Mouse (Mus musculus): ENCODE data around the gene Ddx6. TPM values are rescaled to one million over a fixed set of nuclear protein-coding genes. Genes with fewer than 3 reads are reported as not detected.

Ddx6 gene
- polyA plus RNA-seq, 1 experiment: 29.9 TPM

- Histone ChIP-seq H3K79me3 (ENCODE audit: low read depth) (no peaks in the 10 kb centered on the region), H3K4me3 (ENCODE audit: insufficient read depth, poor library complexity, severe bottlenecking) (no peak overlapping the region), H3K27me3 (ENCODE audit: control insufficient read depth, insufficient read depth, insufficient read length) (no peaks in the 10 kb centered on the region), H3K36me3 (ENCODE audit: control insufficient read depth, insufficient read depth) (no peaks in the 10 kb centered on the region), H3K79me2 (ENCODE audit: control insufficient read depth, insufficient read depth) (no peaks in the 10 kb centered on the region), H3ac (ENCODE audit: control insufficient read depth, insufficient read length, low read depth) (no peak overlapping the region)
- no peak for TF ChIP-seq MAX (IDR thresholded peaks at IDR 0.05)
- TF ChIP-seq MYOG (IDR thresholded peaks at IDR 0.05; ENCODE audit: control insufficient read depth, extremely low read depth, insufficient read length): no peak
- no peak for TF ChIP-seq CEBPB (IDR thresholded peaks at IDR 0.05; ENCODE audit: low read depth)
- TF ChIP-seq USF1 (IDR thresholded peaks at IDR 0.05; ENCODE audit: low read depth): no peak
- no peak for TF ChIP-seq MYOD1 (IDR thresholded peaks at IDR 0.05; ENCODE audit: control insufficient read depth, insufficient read length, low read depth)
Observed at GRCm38 (mm10) chr9:44580085-44580484, 24.6 kb upstream of the Ddx6 start.

GRCm38 (mm10) chr9:44581423-44581822 lies 23.3 kb upstream of the Ddx6 start:
- Histone ChIP-seq H3K79me2 (ENCODE audit: control insufficient read depth, insufficient read depth) (no peaks in the 10 kb centered on the region), H3K27me3 (ENCODE audit: control insufficient read depth, insufficient read depth, insufficient read length) (no peaks in the 10 kb centered on the region), H3K4me3 (ENCODE audit: insufficient read depth, poor library complexity, severe bottlenecking) (no peak overlapping the region), H3K79me3 (ENCODE audit: low read depth) (no peaks in the 10 kb centered on the region), H3ac (ENCODE audit: control insufficient read depth, insufficient read length, low read depth) (no peak overlapping the region), H3K36me3 (ENCODE audit: control insufficient read depth, insufficient read depth) (no peaks in the 10 kb centered on the region)
- TF ChIP-seq USF1 (IDR thresholded peaks at IDR 0.05; ENCODE audit: low read depth): no peak
- no peak for TF ChIP-seq FOSL1 (IDR thresholded peaks at IDR 0.05; ENCODE audit: insufficient read depth, low read length, poor library complexity, severe bottlenecking)

- no peaks in the 10 kb centered on the region for H3K79me3 ChIP-seq (ENCODE audit: low read depth)
- H3K27me3 ChIP-seq (ENCODE audit: control insufficient read depth, insufficient read depth, insufficient read length): no peaks in the 10 kb centered on the region
- TF ChIP-seq MYOD1 (IDR thresholded peaks at IDR 0.05; ENCODE audit: control insufficient read depth, insufficient read length, low read depth): no peak
- no peaks in the 10 kb centered on the region for H3K36me3 ChIP-seq (ENCODE audit: control insufficient read depth, insufficient read depth)
- H3K4me3 ChIP-seq (ENCODE audit: insufficient read depth, poor library complexity, severe bottlenecking): no peak overlapping the region
- no peaks in the 10 kb centered on the region for H3K79me2 ChIP-seq (ENCODE audit: control insufficient read depth, insufficient read depth)
- H3ac ChIP-seq (ENCODE audit: control insufficient read depth, insufficient read length, low read depth): no peak overlapping the region
Observed at GRCm38 (mm10) chr9:44582390-44582789, 22.3 kb upstream of the Ddx6 start.

- Histone ChIP-seq H3K27me3 (ENCODE audit: control insufficient read depth, insufficient read depth, insufficient read length) (no peaks in the 10 kb centered on the region), H3K36me3 (ENCODE audit: control insufficient read depth, insufficient read depth) (no peaks in the 10 kb centered on the region), H3K4me3 (ENCODE audit: insufficient read depth, poor library complexity, severe bottlenecking) (no peak overlapping the region), H3K79me2 (ENCODE audit: control insufficient read depth, insufficient read depth) (no peaks in the 10 kb centered on the region), H3K79me3 (ENCODE audit: low read depth) (no peaks in the 10 kb centered on the region), H3ac (ENCODE audit: control insufficient read depth, insufficient read length, low read depth) (no peak overlapping the region)
- no peak for TF ChIP-seq MYOD1 (IDR thresholded peaks at IDR 0.05; ENCODE audit: control insufficient read depth, insufficient read length, low read depth)
- TF ChIP-seq MAX (IDR thresholded peaks at IDR 0.05): no peak
- no peak for TF ChIP-seq USF1 (IDR thresholded peaks at IDR 0.05; ENCODE audit: low read depth)
- no peak for TF ChIP-seq FOSL1 (IDR thresholded peaks at IDR 0.05; ENCODE audit: insufficient read depth, low read length, poor library complexity, severe bottlenecking)
- no peak for TF ChIP-seq CEBPB (IDR thresholded peaks at IDR 0.05; ENCODE audit: low read depth)
- TF ChIP-seq MYOG (IDR thresholded peaks at IDR 0.05; ENCODE audit: control insufficient read depth, extremely low read depth, insufficient read length): no peak
Observed at GRCm38 (mm10) chr9:44586640-44587261, 17.9 kb upstream of the Ddx6 start.

GRCm38 (mm10) chr9:44587262-44588160 lies 17.2 kb upstream of the Ddx6 start:
- no peaks in the 10 kb centered on the region for H3K27me3 ChIP-seq (ENCODE audit: control insufficient read depth, insufficient read depth, insufficient read length)
- no peaks in the 10 kb centered on the region for H3K79me2 ChIP-seq (ENCODE audit: control insufficient read depth, insufficient read depth)
- H3K4me3 ChIP-seq (ENCODE audit: insufficient read depth, poor library complexity, severe bottlenecking): no peak overlapping the region
- H3K79me3 ChIP-seq (ENCODE audit: low read depth): no peaks in the 10 kb centered on the region
- TF ChIP-seq MYOD1 (IDR thresholded peaks at IDR 0.05; ENCODE audit: control insufficient read depth, insufficient read length, low read depth) (no peak), USF1 (IDR thresholded peaks at IDR 0.05; ENCODE audit: low read depth) (no peak), FOSL1 (IDR thresholded peaks at IDR 0.05; ENCODE audit: insufficient read depth, low read length, poor library complexity, severe bottlenecking) (no peak), MYOG (IDR thresholded peaks at IDR 0.05; ENCODE audit: control insufficient read depth, extremely low read depth, insufficient read length) (no peak), CTCF (IDR thresholded peaks at IDR 0.05; ENCODE audit: control insufficient read depth, insufficient read depth, insufficient read length) (no peak), MAX (IDR thresholded peaks at IDR 0.05) (no peak), CEBPB (IDR thresholded peaks at IDR 0.05; ENCODE audit: low read depth) (no peak)
- no peaks in the 10 kb centered on the region for H3K36me3 ChIP-seq (ENCODE audit: control insufficient read depth, insufficient read depth)
- H3ac ChIP-seq (ENCODE audit: control insufficient read depth, insufficient read length, low read depth): no peak overlapping the region

- H3K4me3 ChIP-seq (ENCODE audit: insufficient read depth, poor library complexity, severe bottlenecking): no peak overlapping the region
- no peaks in the 10 kb centered on the region for H3K79me2 ChIP-seq (ENCODE audit: control insufficient read depth, insufficient read depth)
- no peak overlapping the region for H3ac ChIP-seq (ENCODE audit: control insufficient read depth, insufficient read length, low read depth)
- no peaks in the 10 kb centered on the region for H3K36me3 ChIP-seq (ENCODE audit: control insufficient read depth, insufficient read depth)
- H3K79me3 ChIP-seq (ENCODE audit: low read depth): no peaks in the 10 kb centered on the region
- no peak for TF ChIP-seq USF1 (IDR thresholded peaks at IDR 0.05; ENCODE audit: low read depth)
- TF ChIP-seq CEBPB (IDR thresholded peaks at IDR 0.05; ENCODE audit: low read depth): no peak
- TF ChIP-seq FOSL1 (IDR thresholded peaks at IDR 0.05; ENCODE audit: insufficient read depth, low read length, poor library complexity, severe bottlenecking): no peak
- no peak for TF ChIP-seq CTCF (IDR thresholded peaks at IDR 0.05; ENCODE audit: control insufficient read depth, insufficient read depth, insufficient read length)
- TF ChIP-seq MYOG (IDR thresholded peaks at IDR 0.05; ENCODE audit: control insufficient read depth, extremely low read depth, insufficient read length): no peak
- no peak for TF ChIP-seq MYOD1 (IDR thresholded peaks at IDR 0.05; ENCODE audit: control insufficient read depth, insufficient read length, low read depth)
- TF ChIP-seq MAX (IDR thresholded peaks at IDR 0.05): no peak
- H3K27me3 ChIP-seq (ENCODE audit: control insufficient read depth, insufficient read depth, insufficient read length): no peaks in the 10 kb centered on the region
Observed at GRCm38 (mm10) chr9:44588605-44589004, 16.1 kb upstream of the Ddx6 start.

All from C2C12 (cell line).